Mouse (Mus musculus) midbrain, embryonic 15.5 days (tissue): ENCODE measurements around the gene Il4i1. TPM values are rescaled to one million over a fixed set of nuclear protein-coding genes. Genes with fewer than 3 reads are reported as not detected.

Source experiments
- ATAC-seq: fragments of 200-750 bp; cut with Nextera tagmentation; replicated peaks from 2 replicates; pipeline ENCODE4 v1.8.0; 2017; ENCODE audit warnings: moderate TSS enrichment
- H3K27ac ChIP-seq: fragments of 300-500 bp; sonication (generic); 2 replicates; pipeline ENCODE4 v1.5.1; 2015; ENCODE audit warnings: mild to moderate bottlenecking, inconsistent platforms
- H3K27me3 ChIP-seq: fragments of 300-500 bp; sonication (generic); replicated peaks from 2 replicates; pipeline ENCODE4 v1.6.1; 2015; ENCODE audit warnings: inconsistent platforms
- H3K36me3 ChIP-seq: fragments of 300-500 bp; sonication (generic); replicated peaks from 2 replicates; pipeline ENCODE4 v1.6.1; 2015; ENCODE audit warnings: inconsistent platforms
- H3K4me1 ChIP-seq: fragments of 300-500 bp; sonication (generic); 2 replicates; pipeline ENCODE4 v1.6.1; 2015; ENCODE audit warnings: inconsistent platforms
- H3K4me2 ChIP-seq: fragments of 300-500 bp; sonication (generic); 2 replicates; pipeline ENCODE4 v1.6.1; 2015; ENCODE audit warnings: inconsistent platforms, mild to moderate bottlenecking, moderate library complexity
- H3K4me3 ChIP-seq: fragments of 300-500 bp; sonication (generic); 2 replicates; pipeline ENCODE4 v1.5.1; 2015; ENCODE audit warnings: mild to moderate bottlenecking, inconsistent platforms
- H3K9ac ChIP-seq: fragments of 300-500 bp; sonication (generic); 2 replicates; pipeline ENCODE4 v1.6.1; 2015; ENCODE audit warnings: mild to moderate bottlenecking, inconsistent platforms
- H3K9me3 ChIP-seq: fragments of 300-500 bp; sonication (generic); 2 replicates; pipeline ENCODE4 v1.6.1; 2016; ENCODE audit warnings: inconsistent platforms
- WGBS: fragments of 180-500 bp; shearing (Covaris S2); methylation state at CpG from one replicate; pipeline ENCODE4 v1.1.7; 2015; ENCODE audit warnings: mixed read lengths; 5-methylcytosine and 5-hydroxymethylcytosine counted together
- polyA plus RNA-seq: library from polyadenylated mRNA; unstranded; fragments of >200 nt; fragmentation: Nextera tagmentation; extraction: Ambion mirVana; gene quantifications from 2 replicates; pipeline ENCODE4 v1.2.1, GENCODE M21; 2015

Il4i1 gene
- polyA plus RNA-seq: 1.6 and 2.2 TPM in 2 replicates

DNA sequence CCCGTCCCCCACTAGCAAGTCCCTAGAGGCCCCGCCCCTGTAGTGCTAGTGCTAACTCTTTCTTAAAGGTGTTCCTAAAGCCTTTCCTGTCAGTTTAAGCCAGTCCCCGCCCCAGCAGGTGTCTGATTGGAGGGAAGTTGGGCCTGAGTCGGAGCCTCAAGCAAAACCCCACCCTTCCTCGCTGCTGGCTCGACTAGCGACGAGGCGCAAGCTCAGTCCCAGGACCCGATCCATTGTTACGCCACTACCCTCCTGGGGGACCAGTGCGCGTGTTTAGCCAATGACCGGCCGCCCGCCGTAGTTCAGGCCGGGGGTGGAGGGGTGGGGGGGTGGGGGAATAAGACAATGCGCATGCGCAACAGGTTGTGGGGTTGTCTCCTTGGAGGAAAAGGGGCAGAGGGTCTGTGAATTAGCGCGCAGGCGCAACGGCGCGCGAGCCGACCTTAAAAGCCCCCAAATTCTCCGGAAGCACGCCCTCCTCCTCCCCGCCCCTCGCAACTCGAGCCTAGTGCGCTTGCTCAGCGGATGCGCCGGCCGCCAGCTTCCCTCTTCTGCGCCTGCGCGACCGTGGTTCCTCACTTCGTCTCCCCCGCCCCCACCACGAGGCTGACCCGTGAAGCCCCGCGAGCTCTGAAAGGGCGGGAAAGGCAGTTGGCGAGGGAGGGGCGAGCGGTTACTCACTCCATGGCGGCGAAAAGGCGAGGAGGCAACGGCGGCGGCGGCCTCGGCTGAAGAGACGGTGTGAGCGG, at the start of gene Il4i1, which contains the start of gene Nup62:
Gene Il4i1 (plus strand): TSS at position 667 of the 749 bp plus-strand sequence.
Gene Nup62 (plus strand): TSS at position 368 of the 749 bp plus-strand sequence.
- ATAC-seq: peak; percentile 94
- no peaks in the 10 kb centered on the region for H3K36me3 ChIP-seq
- no peaks in the 10 kb centered on the region for H3K9me3 ChIP-seq
- H3K27ac ChIP-seq: peak within 1 kb of the TSS; percentile 90
- H3K27me3 ChIP-seq: no peaks in the 10 kb centered on the region
- H3K4me1 ChIP-seq: peaks cover 46% of the 10 kb centered on the region
- H3K4me3 ChIP-seq: peak within 1 kb of the TSS; percentile 68
- H3K9ac ChIP-seq: peak within 1 kb of the TSS; percentile 71
- under 1% methylated on average over 62 of the region's 62 CpGs for WGBS
- peak within 1 kb of the TSS; percentile 63 for H3K4me2 ChIP-seq

- Histone ChIP-seq H3K9ac (no peak overlapping the region), H3K27ac (no peak overlapping the region), H3K4me1 (no peaks in the 10 kb centered on the region), H3K9me3 (no peaks in the 10 kb centered on the region), H3K27me3 (no peaks in the 10 kb centered on the region), H3K4me2 (no peak overlapping the region), H3K4me3 (no peak overlapping the region), H3K36me3 (peaks cover 15% of the 10 kb centered on the region)
- WGBS: 91% methylated on average over 5 of the region's 5 CpGs
- ATAC-seq: no peak
Observed at GRCm38 (mm10) chr7:44768129-44768528, 48.1 kb upstream of the Il4i1 start.

GRCm38 (mm10) chr7:44770046-44770578, 46.1 kb upstream of the Il4i1 start:
- no peaks in the 10 kb centered on the region for H3K27me3 ChIP-seq
- no peaks in the 10 kb centered on the region for H3K9me3 ChIP-seq
- ATAC-seq: no peak
- 16% methylated on average over 6 of the region's 6 CpGs for WGBS
- no peak overlapping the region for H3K9ac ChIP-seq
- no peaks in the 10 kb centered on the region for H3K4me1 ChIP-seq
- H3K4me3 ChIP-seq: no peak overlapping the region
- H3K36me3 ChIP-seq: peaks cover 11% of the 10 kb centered on the region
- no peak overlapping the region for H3K4me2 ChIP-seq
- no peak overlapping the region for H3K27ac ChIP-seq

DNA sequence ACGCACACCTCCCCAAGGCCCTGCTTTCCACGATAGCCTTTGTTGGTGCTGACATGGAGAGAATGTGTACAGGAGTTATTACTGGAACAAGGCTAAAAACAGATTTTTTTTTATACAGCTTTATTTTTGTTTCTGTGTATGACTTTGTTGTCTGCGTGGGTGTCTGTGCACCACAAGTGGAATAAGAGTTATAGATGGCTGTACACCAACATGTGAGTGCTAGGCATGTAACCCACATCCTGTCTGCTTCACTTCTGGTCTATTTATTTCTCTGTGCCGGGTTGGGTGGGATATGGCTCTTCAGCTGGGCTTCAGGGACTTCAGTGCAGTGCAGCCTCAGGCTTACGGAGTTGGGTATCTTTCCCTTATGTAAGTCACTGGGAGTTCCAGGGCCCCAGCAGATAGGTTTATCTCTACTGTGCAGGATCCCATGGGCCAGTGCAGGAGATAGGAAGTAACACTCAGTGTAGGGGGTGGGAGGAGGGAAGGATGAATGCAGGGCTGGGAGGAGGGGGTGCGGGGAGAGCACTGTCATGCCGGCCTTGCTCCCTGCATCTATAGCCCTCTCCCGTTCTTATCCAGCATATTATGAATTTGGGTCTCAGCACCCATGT, 43.5 kb upstream of the Il4i1 start:
- H3K9me3 ChIP-seq: no peaks in the 10 kb centered on the region
- H3K27ac ChIP-seq: no peak overlapping the region
- no peaks in the 10 kb centered on the region for H3K27me3 ChIP-seq
- no peak for ATAC-seq
- H3K9ac ChIP-seq: no peak overlapping the region
- no peak overlapping the region for H3K4me3 ChIP-seq
- WGBS: 92% methylated on average over 8 of the region's 8 CpGs
- H3K4me2 ChIP-seq: no peak overlapping the region
- H3K36me3 ChIP-seq: peaks cover 11% of the 10 kb centered on the region
- no peaks in the 10 kb centered on the region for H3K4me1 ChIP-seq

DNA sequence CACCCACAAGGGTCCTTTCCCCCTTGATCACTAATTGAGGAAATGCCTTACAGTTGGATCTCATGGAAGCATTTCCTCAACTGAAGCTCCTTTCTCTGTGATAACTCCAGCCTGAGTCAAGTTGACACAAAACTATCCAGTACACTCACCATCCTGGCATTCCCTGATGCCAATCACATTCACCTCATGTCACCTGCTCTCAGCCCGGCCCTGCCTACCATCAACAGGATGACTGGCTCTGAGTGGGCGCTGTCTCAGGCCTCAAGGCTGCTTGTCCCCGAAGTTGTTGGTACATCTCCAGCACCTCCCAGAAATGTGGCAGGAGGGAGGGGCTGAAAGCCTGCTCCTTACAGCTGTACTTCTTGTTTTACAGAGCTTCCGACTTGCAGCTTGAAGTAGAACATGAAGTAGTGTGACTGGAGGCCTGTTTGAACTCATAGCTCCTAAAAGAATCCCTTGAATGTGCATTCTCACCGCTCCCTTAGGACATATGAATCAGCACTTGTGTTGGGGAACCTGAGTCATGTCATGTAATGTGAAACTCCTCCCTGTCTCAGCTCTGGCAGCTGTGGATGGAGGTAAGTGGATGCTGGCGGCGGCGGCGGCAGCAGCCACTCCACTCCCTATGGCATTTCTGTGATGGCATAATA, 39.2 kb upstream of the Il4i1 start:
- Histone ChIP-seq H3K36me3 (no peaks in the 10 kb centered on the region; the same call in 1 of the 2 replicates), H3K4me3 (no peak overlapping the region), H3K27me3 (no peaks in the 10 kb centered on the region), H3K4me2 (no peak overlapping the region), H3K4me1 (no peaks in the 10 kb centered on the region), H3K9ac (no peak overlapping the region), H3K9me3 (no peaks in the 10 kb centered on the region), H3K27ac (no peak overlapping the region)
- no peak for ATAC-seq
- 95% methylated on average over 9 of the region's 9 CpGs for WGBS

GRCm38 (mm10) chr7:44780101-44780500, 36.1 kb upstream of the Il4i1 start:
- ATAC-seq: no peak
- Histone ChIP-seq H3K4me2 (no peak overlapping the region), H3K36me3 (no peaks in the 10 kb centered on the region), H3K27ac (no peak overlapping the region), H3K9ac (no peak overlapping the region), H3K9me3 (no peaks in the 10 kb centered on the region), H3K4me1 (no peaks in the 10 kb centered on the region), H3K27me3 (no peaks in the 10 kb centered on the region), H3K4me3 (no peak overlapping the region)
- WGBS: 92% methylated on average over 8 of the region's 8 CpGs

- 79% methylated on average over 3 of the region's 3 CpGs for WGBS
- H3K36me3 ChIP-seq: no peaks in the 10 kb centered on the region
- no peak overlapping the region for H3K9ac ChIP-seq
- H3K4me1 ChIP-seq: no peaks in the 10 kb centered on the region
- H3K4me3 ChIP-seq: no peak overlapping the region
- no peaks in the 10 kb centered on the region for H3K9me3 ChIP-seq
- ATAC-seq: no peak
- H3K27ac ChIP-seq: no peak overlapping the region
- H3K27me3 ChIP-seq: no peaks in the 10 kb centered on the region
- H3K4me2 ChIP-seq: no peak overlapping the region
Observed at GRCm38 (mm10) chr7:44789531-44789930, 26.7 kb upstream of the Il4i1 start.

DNA sequence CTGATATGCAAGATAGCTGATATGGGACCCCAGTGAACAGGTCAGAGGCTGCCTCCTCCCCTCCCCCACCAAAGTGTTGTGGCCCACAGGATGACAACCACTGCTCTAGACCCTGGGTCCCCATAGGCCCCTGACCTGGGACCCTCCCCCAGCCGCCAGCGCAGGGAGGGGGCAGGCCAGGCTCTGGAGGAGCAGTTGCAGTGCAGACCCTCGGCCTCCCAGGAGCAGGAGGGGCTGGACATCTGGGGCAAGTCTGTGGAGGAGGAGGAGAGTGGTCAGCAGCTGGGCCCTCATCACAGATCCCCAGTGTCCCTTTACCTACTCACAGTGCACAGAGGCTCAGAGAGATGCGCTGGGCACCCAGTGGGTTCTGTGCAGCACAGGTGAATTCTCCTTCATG, 26.1 kb upstream of the Il4i1 start:
- Histone ChIP-seq H3K27ac (no peak overlapping the region), H3K4me3 (no peak overlapping the region), H3K4me2 (no peak overlapping the region), H3K36me3 (no peaks in the 10 kb centered on the region), H3K9me3 (no peaks in the 10 kb centered on the region), H3K9ac (no peak overlapping the region), H3K4me1 (no peaks in the 10 kb centered on the region), H3K27me3 (no peaks in the 10 kb centered on the region)
- 69% methylated on average over 4 of the region's 4 CpGs for WGBS
- no peak for ATAC-seq

DNA sequence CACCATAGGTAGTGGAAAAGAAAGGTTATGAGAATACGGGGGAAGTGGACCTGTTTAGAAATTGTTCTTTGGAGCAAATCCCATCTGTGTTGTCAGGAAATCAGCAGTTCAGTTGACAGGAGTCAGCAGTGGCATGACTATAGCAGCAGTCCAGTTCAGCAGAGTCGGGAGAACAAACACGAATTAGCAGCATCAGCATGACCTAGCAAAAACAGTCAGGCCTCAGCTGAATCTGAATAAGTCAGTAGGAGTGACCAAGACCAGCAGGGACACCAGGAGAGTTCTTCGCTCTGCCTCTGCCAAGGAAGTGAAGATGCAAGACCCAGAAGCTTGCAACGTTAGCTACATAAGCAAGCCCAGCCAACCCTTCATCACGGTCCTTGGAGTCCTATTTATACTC, 23.4 kb upstream of the Il4i1 start:
- whole genome bisulfite sequencing: 86% methylated on average over 6 of the region's 6 CpGs
- ATAC-seq: no peak
- H3K9me3 ChIP-seq: no peaks in the 10 kb centered on the region

DNA sequence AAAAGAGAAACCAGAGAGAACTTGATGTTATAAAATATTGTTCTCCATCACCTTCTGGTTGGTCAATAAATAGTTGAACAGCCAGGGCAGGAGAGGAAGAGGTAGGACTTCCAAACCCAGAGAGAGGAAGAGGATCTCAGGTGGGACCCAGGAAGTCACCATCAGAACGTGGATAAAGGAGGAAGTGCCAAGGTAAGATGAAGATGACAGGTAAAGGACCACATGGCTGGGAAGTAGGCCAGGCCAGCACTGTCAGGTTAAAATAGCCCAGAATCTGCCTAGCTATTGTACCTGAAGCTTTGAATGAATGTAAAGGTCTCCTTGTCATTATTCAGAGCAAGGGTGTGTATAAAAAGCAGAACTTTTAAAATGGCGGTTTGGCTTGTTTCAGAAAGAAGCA, 7.3 kb upstream of the Il4i1 start:
- 83% methylated on average over 2 of the region's 2 CpGs for WGBS
- Histone ChIP-seq H3K27ac (no peak overlapping the region), H3K4me2 (no peak overlapping the region), H3K4me1 (no peaks in the 10 kb centered on the region), H3K36me3 (no peaks in the 10 kb centered on the region), H3K9me3 (no peaks in the 10 kb centered on the region), H3K4me3 (no peak overlapping the region), H3K9ac (no peak overlapping the region), H3K27me3 (no peaks in the 10 kb centered on the region)
- no peak for ATAC-seq

More for the DNA sequence above, 23.4 kb upstream of the Il4i1 start:
- no peak overlapping the region for H3K4me3 ChIP-seq
- H3K27ac ChIP-seq: no peak overlapping the region
- no peaks in the 10 kb centered on the region for H3K27me3 ChIP-seq
- H3K4me1 ChIP-seq: no peaks in the 10 kb centered on the region
- no peak overlapping the region for H3K4me2 ChIP-seq
- no peaks in the 10 kb centered on the region for H3K36me3 ChIP-seq
- no peak overlapping the region for H3K9ac ChIP-seq

DNA sequence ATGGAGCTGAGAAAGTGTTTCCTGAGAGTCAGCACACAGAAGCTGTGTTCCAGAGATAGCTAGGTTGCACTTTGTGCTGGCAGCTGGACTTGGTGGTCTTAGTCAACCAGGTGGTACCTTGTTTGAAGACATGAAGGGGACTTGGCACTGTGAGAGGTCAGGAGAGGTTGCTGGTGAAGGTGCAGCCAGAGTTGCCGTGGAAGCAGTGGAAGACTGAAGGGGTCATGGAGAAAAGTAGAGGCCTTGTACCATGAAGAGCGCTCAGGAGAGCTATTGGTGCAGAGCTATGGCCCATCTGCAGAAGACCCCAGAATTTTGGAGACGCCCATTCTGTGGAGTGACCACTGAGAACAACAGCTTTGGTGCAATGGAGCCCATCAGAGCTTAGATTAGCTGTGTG, 6.7 kb upstream of the Il4i1 start:
- ATAC-seq: no peak
- no peak overlapping the region for H3K4me3 ChIP-seq

GRCm38 (mm10) chr7:44810365-44810764, 5.8 kb upstream of the Il4i1 start:
- Histone ChIP-seq H3K27ac (no peak overlapping the region), H3K27me3 (no peaks in the 10 kb centered on the region), H3K4me1 (peaks cover 8% of the 10 kb centered on the region), H3K9ac (no peak overlapping the region), H3K4me2 (no peak overlapping the region), H3K36me3 (no peaks in the 10 kb centered on the region), H3K4me3 (no peak overlapping the region), H3K9me3 (no peaks in the 10 kb centered on the region)
- WGBS: 85% methylated on average over 4 of the region's 4 CpGs
- no peak for ATAC-seq

More for the DNA sequence above, 6.7 kb upstream of the Il4i1 start:
- H3K27me3 ChIP-seq: no peaks in the 10 kb centered on the region
- H3K4me1 ChIP-seq: no peaks in the 10 kb centered on the region; the same call in 1 of the 2 replicates
- 85% methylated on average over 3 of the region's 3 CpGs for WGBS
- no peak overlapping the region for H3K27ac ChIP-seq
- no peak overlapping the region for H3K4me2 ChIP-seq
- H3K9ac ChIP-seq: no peak overlapping the region
- H3K9me3 ChIP-seq: no peaks in the 10 kb centered on the region
- no peaks in the 10 kb centered on the region for H3K36me3 ChIP-seq
